Mouse (Mus musculus) embryonic facial prominence, embryonic 12.5 days (tissue): Measurements from ENCODE around the gene Gpkow. TPM values are rescaled to one million over a fixed set of nuclear protein-coding genes. Genes with fewer than 3 reads are reported as not detected.
"Not testable (repeated sequence)": the region's sequence is repeated elsewhere in the genome, so short reads cannot be mapped to it uniquely, and the experiment has no call there.

Experiments used
- ATAC-seq: fragments of 200-750 bp; cut with Nextera tagmentation; 2 replicates; pipeline ENCODE4 v1.8.0; 2017; ENCODE audit not compliant: insufficient number of reproducible peaks, insufficient read depth, low FRiP score, low TSS enrichment
- H3K27ac ChIP-seq: fragments of 300-500 bp; sonication (generic); 2 replicates; pipeline ENCODE4 v1.5.1; 2016; ENCODE audit warnings: mild to moderate bottlenecking
- H3K27me3 ChIP-seq: fragments of 300-500 bp; sonication (generic); 2 replicates; pipeline ENCODE4 v1.6.1; 2016; ENCODE audit warnings: mild to moderate bottlenecking, moderate library complexity
- H3K36me3 ChIP-seq: fragments of 300-500 bp; sonication (generic); 2 replicates; pipeline ENCODE4 v1.6.1; 2016; ENCODE audit warnings: mild to moderate bottlenecking
- H3K4me1 ChIP-seq: fragments of 300-500 bp; sonication (generic); 2 replicates; pipeline ENCODE4 v1.6.1; 2016
- H3K4me2 ChIP-seq: fragments of 300-500 bp; sonication (generic); replicated peaks from 2 replicates; pipeline ENCODE4 v1.6.1; 2016; ENCODE audit warnings: mild to moderate bottlenecking, moderate library complexity
- H3K4me3 ChIP-seq: fragments of 300-500 bp; sonication (generic); 2 replicates; pipeline ENCODE4 v1.5.1; 2016; ENCODE audit warnings: mild to moderate bottlenecking
- H3K9ac ChIP-seq: fragments of 300-500 bp; sonication (generic); 2 replicates; pipeline ENCODE4 v1.6.1; 2016; ENCODE audit warnings: mild to moderate bottlenecking, moderate library complexity
- H3K9me3 ChIP-seq: fragments of 300-500 bp; sonication (generic); 2 replicates; pipeline ENCODE4 v1.6.1; 2016; ENCODE audit warnings: mild to moderate bottlenecking, moderate library complexity
- WGBS: fragments of 180-500 bp; shearing (Covaris S2); methylation state at CpG from one replicate; pipeline ENCODE4 v1.1.7; 2016; 5-methylcytosine and 5-hydroxymethylcytosine counted together
- polyA plus RNA-seq: library from polyadenylated mRNA; unstranded; fragments of >200 nt; fragmentation: Nextera tagmentation; extraction: Ambion mirVana; gene quantifications from 2 replicates; pipeline ENCODE4 v1.2.1, GENCODE M21; 2016

The Gpkow gene
- polyA plus RNA-seq, 1 experiment from 2014 or later = 39.6 TPM

GRCm38 (mm10) chrX:7692862-7693261 is 4.1 kb upstream of the Gpkow start:
- H3K9me3 ChIP-seq = no peaks in the 10 kb centered on the region
- no peaks in the 10 kb centered on the region for H3K36me3 ChIP-seq
- no peak for ATAC-seq
- no peak overlapping the region for H3K4me2 ChIP-seq
- H3K27me3 ChIP-seq = no peaks in the 10 kb centered on the region
- no peak overlapping the region for H3K27ac ChIP-seq
- H3K4me1 ChIP-seq = no peaks in the 10 kb centered on the region
- H3K9ac ChIP-seq = no peak overlapping the region
- WGBS = 38% methylated on average over 4 of the region's 4 CpGs
- H3K4me3 ChIP-seq = no peak overlapping the region

- Histone ChIP-seq H3K27me3 (no peaks in the 10 kb centered on the region), H3K4me2 (peak overlapping the region; percentile 30), H3K4me1 (no peaks in the 10 kb centered on the region), H3K4me3 (0 out of 2 replicates have a peak overlapping the region, but pooled peaks have one; percentile 59), H3K27ac (no peak overlapping the region), H3K36me3 (peaks cover 5% of the 10 kb centered on the region; the same call in 1 of the 2 replicates), H3K9me3 (no peaks in the 10 kb centered on the region), H3K9ac (no peak overlapping the region)
- 44% methylated on average over 6 of the region's 6 CpGs for WGBS
- 0 out of 2 replicates have a peak, but pooled peaks have one; percentile 42 for ATAC-seq
Measured at GRCm38 (mm10) chrX:7696520-7696919, 411 bp upstream of the Gpkow start.

GRCm38 (mm10) chrX:7713764-7714134 is 16.8 kb downstream of the Gpkow start:
- not testable (repeated sequence) for H3K27ac ChIP-seq, H3K36me3 ChIP-seq, H3K9ac ChIP-seq, H3K9me3 ChIP-seq, ATAC-seq, H3K27me3 ChIP-seq, H3K4me1 ChIP-seq
- Histone ChIP-seq H3K4me3 (peak overlapping the region; percentile 29), H3K4me2 (peak overlapping the region; percentile 36)
- WGBS = 27% methylated on average over 6 of the region's 12 CpGs

- not testable (repeated sequence) for H3K27me3 ChIP-seq, H3K36me3 ChIP-seq, H3K9me3 ChIP-seq, H3K9ac ChIP-seq, H3K27ac ChIP-seq, H3K4me1 ChIP-seq
- WGBS = 13% methylated on average over 38 of the region's 60 CpGs
- ATAC-seq = peak; percentile 94
- peak within 1 kb of the TSS; percentile 36 for H3K4me2 ChIP-seq
- peak within 1 kb of the TSS; percentile 29 for H3K4me3 ChIP-seq
Measured at GRCm38 (mm10) chrX:7714135-7714899, 17.4 kb downstream of the Gpkow start, which contains the start of gene Wdr45. TSS of gene Wdr45 (plus strand) at chrX:7714333.

GRCm38 (mm10) chrX:7716058-7716457 is 19.1 kb downstream of the Gpkow start:
- H3K36me3 ChIP-seq, H3K27me3 ChIP-seq, H3K4me2 ChIP-seq, H3K4me3 ChIP-seq, ATAC-seq, H3K4me1 ChIP-seq, H3K27ac ChIP-seq, H3K9ac ChIP-seq, H3K9me3 ChIP-seq: not testable (repeated sequence)
- WGBS = 33% methylated on average over 1 of the region's 1 CpGs

GRCm38 (mm10) chrX:7721514-7722281 is 24.8 kb downstream of the Gpkow start, which contains the start of gene Gm45208:
TSS of gene Gm45208 (plus strand) at chrX:7722245.
- 24% methylated on average over 22 of the region's 22 CpGs for WGBS

GRCm38 (mm10) chrX:7722282-7722611 is 25.3 kb downstream of the Gpkow start:
- peak overlapping the region; percentile 56 for H3K9ac ChIP-seq
- H3K27me3 ChIP-seq = no peaks in the 10 kb centered on the region
- H3K4me1 ChIP-seq = no peaks in the 10 kb centered on the region
- peak overlapping the region; percentile 56 for H3K4me2 ChIP-seq
- 8% methylated on average over 11 of the region's 11 CpGs for WGBS
- H3K9me3 ChIP-seq = no peaks in the 10 kb centered on the region
- peak overlapping the region; percentile 59 for H3K4me3 ChIP-seq
- ATAC-seq = 0 out of 2 replicates have a peak, but pooled peaks have one; percentile 22
- H3K27ac ChIP-seq = no peak overlapping the region
- peaks cover 8% of the 10 kb centered on the region for H3K36me3 ChIP-seq

More at GRCm38 (mm10) chrX:7721514-7722281, 24.8 kb downstream of the Gpkow start, which contains the start of gene Gm45208:
- Histone ChIP-seq H3K4me1 (no peaks in the 10 kb centered on the region), H3K27me3 (no peaks in the 10 kb centered on the region), H3K36me3 (peaks cover 8% of the 10 kb centered on the region), H3K4me3 (peak within 1 kb of the TSS; percentile 59), H3K9ac (peak within 1 kb of the TSS; percentile 56), H3K9me3 (no peaks in the 10 kb centered on the region), H3K27ac (peak within 1 kb of the TSS; percentile 87), H3K4me2 (peak within 1 kb of the TSS; percentile 56)
- ATAC-seq = peak; percentile 87

GRCm38 (mm10) chrX:7722691-7723090 is 25.8 kb downstream of the Gpkow start:
- Histone ChIP-seq H3K9ac (peak overlapping the region; percentile 56; the same call in 1 of the 2 replicates), H3K27ac (no peak overlapping the region), H3K9me3 (no peaks in the 10 kb centered on the region), H3K36me3 (peaks cover 8% of the 10 kb centered on the region), H3K27me3 (no peaks in the 10 kb centered on the region), H3K4me1 (no peaks in the 10 kb centered on the region), H3K4me2 (peak overlapping the region; percentile 56), H3K4me3 (peak overlapping the region; percentile 59)
- WGBS = 18% methylated on average over 4 of the region's 4 CpGs
- no peak for ATAC-seq

GRCm38 (mm10) chrX:7724135-7724534 is 27.2 kb downstream of the Gpkow start:
- H3K36me3 ChIP-seq = peaks cover 8% of the 10 kb centered on the region
- H3K4me3 ChIP-seq = no peak overlapping the region
- H3K4me1 ChIP-seq = no peaks in the 10 kb centered on the region
- no peaks in the 10 kb centered on the region for H3K9me3 ChIP-seq
- no peak overlapping the region for H3K4me2 ChIP-seq
- no peak overlapping the region for H3K9ac ChIP-seq
- no peak for ATAC-seq
- H3K27me3 ChIP-seq = no peaks in the 10 kb centered on the region
- H3K27ac ChIP-seq = no peak overlapping the region
- WGBS = 81% methylated on average over 7 of the region's 7 CpGs

- H3K9me3 ChIP-seq = no peaks in the 10 kb centered on the region
- H3K27ac ChIP-seq = no peak overlapping the region
- ATAC-seq = no peak
- H3K4me1 ChIP-seq = no peaks in the 10 kb centered on the region
- H3K4me2 ChIP-seq = no peak overlapping the region
- peaks cover 8% of the 10 kb centered on the region for H3K36me3 ChIP-seq
- 85% methylated on average over 12 of the region's 12 CpGs for WGBS
- H3K9ac ChIP-seq = no peak overlapping the region
- H3K4me3 ChIP-seq = no peak overlapping the region
- no peaks in the 10 kb centered on the region for H3K27me3 ChIP-seq
Measured at GRCm38 (mm10) chrX:7725841-7726240, 28.9 kb downstream of the Gpkow start.

GRCm38 (mm10) chrX:7727176-7727575 is 30.2 kb downstream of the Gpkow start:
- no peak overlapping the region for H3K4me3 ChIP-seq
- peaks cover 8% of the 10 kb centered on the region for H3K36me3 ChIP-seq
- no peaks in the 10 kb centered on the region for H3K4me1 ChIP-seq
- H3K9me3 ChIP-seq = no peaks in the 10 kb centered on the region
- H3K4me2 ChIP-seq = no peak overlapping the region
- no peak for ATAC-seq
- 92% methylated on average over 13 of the region's 13 CpGs for WGBS
- no peak overlapping the region for H3K27ac ChIP-seq
- no peaks in the 10 kb centered on the region for H3K27me3 ChIP-seq
- no peak overlapping the region for H3K9ac ChIP-seq
